Mouse (Mus musculus) ES-E14 (cell line): ENCODE measurements around the gene Mrpl2.

Experiments
- CHD2 ChIP-seq: IDR thresholded peaks from 2 replicates; pipeline ENCODE4 v1.6.1; 2014; ENCODE audit warnings: mild to moderate bottlenecking, low read depth, low read length, inconsistent platforms
- ZC3H11A ChIP-seq: IDR thresholded peaks from 2 replicates; pipeline ENCODE4 v1.6.1; 2012; ENCODE audit warnings: low read depth, mild to moderate bottlenecking, inconsistent platforms, low read length, borderline replicate concordance
- ZNF384 ChIP-seq: IDR thresholded peaks from 2 replicates; pipeline ENCODE4 v1.6.1; 2012; ENCODE audit warnings: low read depth, low read length, inconsistent platforms

GRCm38 (mm10) chr17:46644152-46644805 lies 1.8 kb upstream of the Mrpl2 start:
- TF ChIP-seq ZNF384 = no peak
- TF ChIP-seq ZC3H11A = no peak
- TF ChIP-seq CHD2 = no peak
